Mouse (Mus musculus) heart, postnatal 0 days (tissue): ENCODE results near the gene Fstl4. TPM values are rescaled to one million over a fixed set of nuclear protein-coding genes. Genes with fewer than 3 reads are reported as not detected.
A peak's percentile ranks its signal among the peaks of the same experiment; 100 is the strongest.

ENCODE experiments used
- ATAC-seq: fragments of 200-750 bp; cut with Nextera tagmentation; 2 replicates; pipeline ENCODE4 v1.8.0; 2017; ENCODE audit warnings: low read depth, moderate number of reproducible peaks, moderate library complexity; ENCODE audit not compliant: insufficient read depth
- DNase-seq: peaks from one replicate; pipeline ENCODE4 v3.0.0-alpha.2; 2016; ENCODE audit warnings: low spot score
- H3K27ac ChIP-seq: fragments of 300-500 bp; sonication (generic); 2 replicates; pipeline ENCODE4 v1.5.1; 2014; ENCODE audit warnings: low read depth, mild to moderate bottlenecking
- H3K27me3 ChIP-seq: fragments of 300-500 bp; sonication (generic); 2 replicates; pipeline ENCODE4 v1.6.1; 2014; ENCODE audit warnings: low read length, mixed read lengths; ENCODE audit not compliant: control insufficient read depth, insufficient read depth
- H3K36me3 ChIP-seq: fragments of 300-500 bp; sonication (generic); replicated peaks from 2 replicates; pipeline ENCODE4 v1.6.1; 2014; ENCODE audit warnings: low read length, mixed read lengths; ENCODE audit not compliant: control insufficient read depth, insufficient read depth
- H3K4me1 ChIP-seq: fragments of 300-500 bp; sonication (generic); 2 replicates; pipeline ENCODE4 v1.6.1; 2014; ENCODE audit warnings: antibody characterized with exemption; ENCODE audit not compliant: control insufficient read depth, insufficient read depth
- H3K4me2 ChIP-seq: fragments of 300-500 bp; sonication (generic); 2 replicates; pipeline ENCODE4 v1.6.1; 2014; ENCODE audit warnings: low read depth, mild to moderate bottlenecking, low read length, moderate library complexity
- H3K4me3 ChIP-seq: fragments of 300-500 bp; sonication (generic); 2 replicates; pipeline ENCODE4 v1.5.1; 2014; ENCODE audit warnings: low read depth, low read length
- H3K9ac ChIP-seq: fragments of 300-500 bp; sonication (generic); replicated peaks from 2 replicates; pipeline ENCODE4 v1.6.1; 2014; ENCODE audit warnings: low read depth, low read length, mixed read lengths
- H3K9me3 ChIP-seq: fragments of 300-500 bp; sonication (generic); replicated peaks from 2 replicates; pipeline ENCODE4 v1.6.1; 2016; ENCODE audit warnings: low read length; ENCODE audit not compliant: control insufficient read depth
- CTCF ChIP-seq: IDR thresholded peaks from 2 replicates; pipeline ENCODE4 v1.5.1; 2016; ENCODE audit warnings: antibody characterized with exemption, control low read depth, low read depth
- EP300 ChIP-seq: IDR thresholded peaks from 2 replicates; pipeline ENCODE4 v1.6.1; 2016; ENCODE audit warnings: antibody characterized with exemption, low read depth
- WGBS: fragments of 180-500 bp; shearing (Covaris S2); extraction: QIAGEN DNeasy Blood & Tissue Kit; methylation state at CpG from one replicate; pipeline ENCODE4 v1.1.7; 2014; 5-methylcytosine and 5-hydroxymethylcytosine counted together
- polyA plus RNA-seq: library from polyadenylated mRNA; unstranded; fragments of >200 nt; fragmentation: Nextera tagmentation; extraction: Ambion mirVana; gene quantifications from 2 replicates; pipeline ENCODE4 v1.2.1, GENCODE M21; 2015
- total RNA-seq: library from RNA; depleted of rRNA; stranded (reverse); fragments of >200 nt; gene quantifications from 2 replicates; pipeline ENCODE4 v1.2.3, GENCODE M21; 2014; ENCODE audit warnings: low replicate concordance

The Fstl4 gene
- total and polyA plus RNA-seq, 2 experiments from 2014 or later, result 6.3 to 9.4 TPM

GRCm38 (mm10) chr11:52773073-52773472, 8.6 kb downstream of the Fstl4 start:
- H3K4me3 ChIP-seq, result no peak overlapping the region
- H3K9ac ChIP-seq, result no peak overlapping the region
- ATAC-seq (no peak), DNase-seq (no peak)
- H3K9me3 ChIP-seq, result no peaks in the 10 kb centered on the region
- H3K4me2 ChIP-seq, result no peak overlapping the region
- no peaks in the 10 kb centered on the region for H3K36me3 ChIP-seq
- no peaks in the 10 kb centered on the region for H3K27me3 ChIP-seq
- WGBS, result 67% methylated on average over 3 of the region's 3 CpGs
- H3K4me1 ChIP-seq, result peaks cover 4% of the 10 kb centered on the region; the same call in 1 of the 2 replicates
- H3K27ac ChIP-seq, result no peak overlapping the region
- TF ChIP-seq EP300 (no peak), CTCF (no peak)

- DNase-seq (no peak), ATAC-seq (no peak)
- Histone ChIP-seq H3K27ac (no peak overlapping the region), H3K36me3 (no peaks in the 10 kb centered on the region), H3K4me1 (peaks cover 10% of the 10 kb centered on the region), H3K4me3 (no peak overlapping the region), H3K9me3 (no peaks in the 10 kb centered on the region), H3K9ac (no peak overlapping the region), H3K27me3 (no peaks in the 10 kb centered on the region), H3K4me2 (no peak overlapping the region)
- WGBS, result 90% methylated on average over 3 of the region's 3 CpGs
- TF ChIP-seq EP300, result no peak
- TF ChIP-seq CTCF, result no peak
Observed at GRCm38 (mm10) chr11:52775291-52775690, 10.9 kb downstream of the Fstl4 start.

- ATAC-seq (no peak), DNase-seq (no peak)
- H3K4me1 ChIP-seq, result peaks cover 5% of the 10 kb centered on the region; the same call in 1 of the 2 replicates
- no peaks in the 10 kb centered on the region for H3K9me3 ChIP-seq
- H3K9ac ChIP-seq, result no peak overlapping the region
- H3K27ac ChIP-seq, result no peak overlapping the region
- WGBS, result 85% methylated on average over 5 of the region's 5 CpGs
- H3K27me3 ChIP-seq, result no peaks in the 10 kb centered on the region
- no peaks in the 10 kb centered on the region for H3K36me3 ChIP-seq
- H3K4me3 ChIP-seq, result no peak overlapping the region
- no peak overlapping the region for H3K4me2 ChIP-seq
- no peak for TF ChIP-seq EP300
- no peak for TF ChIP-seq CTCF
Observed at GRCm38 (mm10) chr11:52782426-52782825, 18.0 kb downstream of the Fstl4 start.

- Histone ChIP-seq H3K4me3 (no peak overlapping the region), H3K4me1 (no peaks in the 10 kb centered on the region), H3K27me3 (no peaks in the 10 kb centered on the region), H3K9ac (no peak overlapping the region), H3K4me2 (no peak overlapping the region), H3K36me3 (no peaks in the 10 kb centered on the region), H3K27ac (no peak overlapping the region), H3K9me3 (no peaks in the 10 kb centered on the region)
- ATAC-seq (no peak), DNase-seq (no peak)
- WGBS, result 71% methylated on average over 5 of the region's 5 CpGs
- TF ChIP-seq EP300 (no peak), CTCF (no peak)
Observed at GRCm38 (mm10) chr11:52794331-52794730, 29.9 kb downstream of the Fstl4 start.

GRCm38 (mm10) chr11:52809542-52809941, 45.1 kb downstream of the Fstl4 start:
- Histone ChIP-seq H3K4me2 (no peak overlapping the region), H3K36me3 (no peaks in the 10 kb centered on the region), H3K4me3 (no peak overlapping the region), H3K27ac (peak overlapping the region; percentile 49; the same call in 1 of the 2 replicates), H3K27me3 (no peaks in the 10 kb centered on the region), H3K9me3 (no peaks in the 10 kb centered on the region), H3K9ac (no peak overlapping the region), H3K4me1 (no peaks in the 10 kb centered on the region; the same call in 1 of the 2 replicates)
- peak; percentile 41 for DNase-seq
- ATAC-seq, result peak; percentile 78
- TF ChIP-seq CTCF, result no peak
- TF ChIP-seq EP300, result no peak
- WGBS, result 21% methylated on average over 2 of the region's 2 CpGs

GRCm38 (mm10) chr11:52816004-52816403, 51.6 kb downstream of the Fstl4 start:
- DNase-seq, result no peak
- Histone ChIP-seq H3K27ac (no peak overlapping the region), H3K4me1 (no peaks in the 10 kb centered on the region; the same call in 1 of the 2 replicates), H3K27me3 (no peaks in the 10 kb centered on the region), H3K4me2 (no peak overlapping the region), H3K4me3 (no peak overlapping the region), H3K9me3 (no peaks in the 10 kb centered on the region), H3K9ac (no peak overlapping the region), H3K36me3 (no peaks in the 10 kb centered on the region)
- TF ChIP-seq EP300 (no peak), CTCF (no peak)
- ATAC-seq, result no peak
- 87% methylated on average over 4 of the region's 4 CpGs for WGBS
